Mouse (Mus musculus): Measurements from ENCODE around the gene Hadh. TPM values are rescaled to one million over a fixed set of nuclear protein-coding genes. Genes with fewer than 3 reads are reported as not detected.

The Hadh gene
- polyA plus RNA-seq, 1 experiment from 2014 or later = 112 TPM

DNA sequence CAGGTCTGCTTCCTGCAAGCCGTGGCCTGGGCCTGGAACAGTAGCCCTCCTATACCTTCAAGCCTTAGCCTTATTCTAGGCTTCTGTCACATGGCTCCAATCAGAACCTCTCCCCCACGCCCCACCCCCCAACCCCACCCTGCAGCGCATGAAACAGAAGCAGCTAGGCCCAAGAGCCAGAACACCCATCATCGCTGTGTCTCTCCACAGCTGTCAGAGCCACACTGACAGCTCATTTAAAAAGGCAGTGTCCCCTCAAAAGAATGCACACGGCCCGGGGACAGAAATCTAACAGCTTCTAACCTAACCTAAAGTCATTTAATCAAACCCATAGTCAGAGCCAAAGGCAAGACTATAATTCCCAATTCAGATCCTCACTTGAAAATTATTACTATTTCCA lies 34.8 kb downstream of the Hadh start:
- H3K9me3 ChIP-seq (ENCODE audit: control insufficient read depth, low read length) = no peaks in the 10 kb centered on the region
- H3K27ac ChIP-seq (replicated peaks; ENCODE audit: low read depth, low read length) = no peak overlapping the region
- WGBS = 54% methylated on average over 6 of the region's 6 CpGs
- no peak overlapping the region for H3K4me3 ChIP-seq (ENCODE audit: low read depth, low read length)
- H3K27me3 ChIP-seq (replicated peaks; ENCODE audit: control insufficient read depth, insufficient read depth, low read length) = no peaks in the 10 kb centered on the region
- ATAC-seq (ENCODE audit: low read depth) (no peak), DNase-seq (ENCODE audit: low spot score) (no peak)
- H3K36me3 ChIP-seq (ENCODE audit: control insufficient read depth, insufficient read depth, low read length) = peaks cover 60% of the 10 kb centered on the region
- H3K9ac ChIP-seq (ENCODE audit: low read depth, low read length) = no peak overlapping the region
- H3K4me1 ChIP-seq (ENCODE audit: control insufficient read depth, insufficient read depth, low read length) = no peaks in the 10 kb centered on the region
- no peak overlapping the region for H3K4me2 ChIP-seq (ENCODE audit: low read depth, low read length)

- Histone ChIP-seq H3K27ac (replicated peaks; ENCODE audit: low read depth, low read length) (no peak overlapping the region), H3K9me3 (ENCODE audit: control insufficient read depth, low read length) (no peaks in the 10 kb centered on the region), H3K4me1 (ENCODE audit: control insufficient read depth, insufficient read depth, low read length) (no peaks in the 10 kb centered on the region), H3K4me3 (ENCODE audit: low read depth, low read length) (no peak overlapping the region), H3K4me2 (ENCODE audit: low read depth, low read length) (no peak overlapping the region), H3K27me3 (replicated peaks; ENCODE audit: control insufficient read depth, insufficient read depth, low read length) (no peaks in the 10 kb centered on the region), H3K9ac (ENCODE audit: low read depth, low read length) (no peak overlapping the region), H3K36me3 (ENCODE audit: control insufficient read depth, insufficient read depth, low read length) (peaks cover 21% of the 10 kb centered on the region)
- DNase-seq (ENCODE audit: low spot score) = no peak
- ATAC-seq (ENCODE audit: low read depth) = no peak
- WGBS = 72% methylated on average over 6 of the region's 6 CpGs
Measured at GRCm38 (mm10) chr3:131228083-131228482, 43.8 kb downstream of the Hadh start.

- no peaks in the 10 kb centered on the region; the same call in 1 of the 2 replicates for H3K36me3 ChIP-seq (ENCODE audit: control insufficient read depth, insufficient read depth, low read length)
- DNase-seq (ENCODE audit: low spot score) (no peak), ATAC-seq (ENCODE audit: low read depth) (no peak)
- H3K4me3 ChIP-seq (ENCODE audit: low read depth, low read length) = no peak overlapping the region
- WGBS = 65% methylated on average over 14 of the region's 14 CpGs
- no peak overlapping the region for H3K9ac ChIP-seq (ENCODE audit: low read depth, low read length)
- H3K4me1 ChIP-seq (ENCODE audit: control insufficient read depth, insufficient read depth, low read length) = no peaks in the 10 kb centered on the region; the same call in 1 of the 2 replicates
- no peak overlapping the region for H3K4me2 ChIP-seq (ENCODE audit: low read depth, low read length)
- H3K27me3 ChIP-seq (replicated peaks; ENCODE audit: control insufficient read depth, insufficient read depth, low read length) = no peaks in the 10 kb centered on the region
- H3K9me3 ChIP-seq (ENCODE audit: control insufficient read depth, low read length) = no peaks in the 10 kb centered on the region
- H3K27ac ChIP-seq (replicated peaks; ENCODE audit: low read depth, low read length) = no peak overlapping the region
Measured at GRCm38 (mm10) chr3:131218636-131219390, 53.1 kb downstream of the Hadh start.

DNA sequence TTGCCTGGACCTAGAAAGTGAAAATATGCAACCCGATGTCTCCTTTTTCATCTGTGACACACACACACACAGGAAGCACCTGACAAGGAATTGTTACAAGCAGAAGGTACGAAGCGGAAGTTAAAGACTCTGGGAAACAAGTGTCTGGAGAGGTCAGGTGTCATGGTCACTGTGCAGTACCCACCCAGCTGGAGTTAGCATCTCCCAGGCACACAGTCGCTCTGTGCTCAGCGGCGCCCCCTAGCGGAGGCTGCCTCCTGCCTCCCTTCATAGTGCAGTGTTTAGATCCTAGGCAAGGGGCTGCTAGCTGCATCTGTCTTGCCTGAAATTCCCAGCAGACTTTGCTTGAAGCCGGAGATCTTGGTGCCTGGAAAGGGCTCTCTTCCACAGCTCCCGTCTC lies 57.1 kb downstream of the Hadh start:
- ATAC-seq (ENCODE audit: low read depth) (no peak), DNase-seq (ENCODE audit: low spot score) (no peak)
- no peak overlapping the region for H3K9ac ChIP-seq (ENCODE audit: low read depth, low read length)
- H3K4me1 ChIP-seq (ENCODE audit: control insufficient read depth, insufficient read depth, low read length) = no peaks in the 10 kb centered on the region; the same call in 1 of the 2 replicates
- H3K27ac ChIP-seq (replicated peaks; ENCODE audit: low read depth, low read length) = no peak overlapping the region
- no peaks in the 10 kb centered on the region for H3K9me3 ChIP-seq (ENCODE audit: control insufficient read depth, low read length)
- no peak overlapping the region for H3K4me2 ChIP-seq (ENCODE audit: low read depth, low read length)
- no peak overlapping the region for H3K4me3 ChIP-seq (ENCODE audit: low read depth, low read length)
- H3K27me3 ChIP-seq (replicated peaks; ENCODE audit: control insufficient read depth, insufficient read depth, low read length) = no peaks in the 10 kb centered on the region
- H3K36me3 ChIP-seq (ENCODE audit: control insufficient read depth, insufficient read depth, low read length) = no peaks in the 10 kb centered on the region
- 61% methylated on average over 9 of the region's 9 CpGs for WGBS

DNA sequence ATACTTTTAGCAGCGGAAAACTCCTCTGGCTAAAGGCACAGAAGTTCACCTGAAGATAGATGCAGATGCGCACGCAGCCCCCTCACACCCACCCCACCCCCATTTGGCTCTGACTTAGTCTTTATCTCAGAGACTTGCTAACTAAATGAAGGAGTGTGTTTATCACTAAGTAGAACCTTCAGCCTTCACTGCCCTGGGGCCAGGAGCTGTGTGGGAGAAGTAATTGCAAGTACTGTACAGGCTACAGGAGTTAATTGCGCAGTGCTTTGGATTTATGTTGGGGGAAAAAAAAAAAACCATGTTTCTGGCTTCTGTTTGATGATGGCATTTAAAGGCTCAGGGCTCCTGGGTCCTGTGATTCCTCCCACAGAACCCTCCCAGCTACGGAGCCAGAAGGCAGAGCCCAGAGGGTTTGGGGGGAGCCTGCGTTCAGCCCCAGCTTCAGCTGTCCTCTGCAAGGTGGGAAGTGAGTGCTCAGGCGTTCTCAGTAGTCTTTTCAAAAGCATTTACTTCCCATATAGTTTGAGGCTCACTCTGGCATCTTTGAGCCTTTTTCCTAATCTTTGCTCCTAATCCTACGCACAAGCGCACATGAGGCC lies 57.7 kb downstream of the Hadh start:
- Histone ChIP-seq H3K27me3 (replicated peaks; ENCODE audit: control insufficient read depth, insufficient read depth, low read length) (no peaks in the 10 kb centered on the region), H3K9ac (ENCODE audit: low read depth, low read length) (no peak overlapping the region), H3K4me2 (ENCODE audit: low read depth, low read length) (no peak overlapping the region), H3K4me1 (ENCODE audit: control insufficient read depth, insufficient read depth, low read length) (no peaks in the 10 kb centered on the region; the same call in 1 of the 2 replicates), H3K36me3 (ENCODE audit: control insufficient read depth, insufficient read depth, low read length) (no peaks in the 10 kb centered on the region), H3K4me3 (ENCODE audit: low read depth, low read length) (no peak overlapping the region), H3K9me3 (ENCODE audit: control insufficient read depth, low read length) (no peaks in the 10 kb centered on the region), H3K27ac (replicated peaks; ENCODE audit: low read depth, low read length) (no peak overlapping the region)
- no peak for ATAC-seq (ENCODE audit: low read depth)
- WGBS = 69% methylated on average over 9 of the region's 9 CpGs
- no peak for DNase-seq (ENCODE audit: low spot score)

- H3K27ac ChIP-seq (replicated peaks; ENCODE audit: low read depth, low read length) = no peak overlapping the region
- no peak overlapping the region for H3K4me3 ChIP-seq (ENCODE audit: low read depth, low read length)
- no peaks in the 10 kb centered on the region for H3K36me3 ChIP-seq (ENCODE audit: control insufficient read depth, insufficient read depth, low read length)
- no peaks in the 10 kb centered on the region for H3K27me3 ChIP-seq (replicated peaks; ENCODE audit: control insufficient read depth, insufficient read depth, low read length)
- H3K4me1 ChIP-seq (ENCODE audit: control insufficient read depth, insufficient read depth, low read length) = no peaks in the 10 kb centered on the region; the same call in 1 of the 2 replicates
- H3K9me3 ChIP-seq (ENCODE audit: control insufficient read depth, low read length) = no peaks in the 10 kb centered on the region
- no peak overlapping the region for H3K4me2 ChIP-seq (ENCODE audit: low read depth, low read length)
- ATAC-seq (ENCODE audit: low read depth) = no peak
- H3K9ac ChIP-seq (ENCODE audit: low read depth, low read length) = no peak overlapping the region
- WGBS = 82% methylated on average over 7 of the region's 7 CpGs
- no peak for DNase-seq (ENCODE audit: low spot score)
Measured at GRCm38 (mm10) chr3:131212200-131212599, 59.7 kb downstream of the Hadh start.

DNA sequence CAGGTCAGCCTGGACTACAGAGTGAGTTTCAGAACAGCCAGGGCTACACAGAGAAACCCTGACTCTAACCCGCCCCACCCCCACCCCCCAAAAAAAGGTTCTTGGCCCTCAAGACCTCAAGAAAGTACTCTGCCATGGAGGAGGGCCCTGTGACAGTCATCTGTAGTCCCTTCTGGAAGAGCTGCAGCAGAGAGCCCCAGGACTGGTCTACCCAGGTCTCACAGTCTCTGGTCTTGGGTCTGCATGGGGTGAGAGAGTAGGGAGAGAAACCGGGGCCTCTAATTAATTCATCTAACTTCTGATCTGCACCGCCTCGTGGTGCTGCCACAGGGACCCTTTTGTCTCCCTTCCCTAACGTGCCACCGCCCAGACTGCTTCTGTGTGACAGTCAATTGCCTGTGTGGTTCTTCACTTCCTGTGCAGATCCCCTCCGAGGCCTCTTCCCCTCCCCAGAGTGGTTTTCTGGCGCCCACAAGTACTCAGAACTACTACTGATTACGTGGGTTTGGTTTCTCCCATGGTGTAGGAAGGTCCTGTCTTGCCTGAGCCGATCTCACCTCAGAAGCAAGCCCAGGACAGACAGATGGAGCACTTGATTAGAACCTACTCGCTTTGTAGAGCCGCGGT lies 63.5 kb downstream of the Hadh start:
- H3K4me3 ChIP-seq (ENCODE audit: low read depth, low read length) = no peak overlapping the region
- H3K4me2 ChIP-seq (ENCODE audit: low read depth, low read length) = no peak overlapping the region
- no peaks in the 10 kb centered on the region for H3K9me3 ChIP-seq (ENCODE audit: control insufficient read depth, low read length)
- H3K27ac ChIP-seq (replicated peaks; ENCODE audit: low read depth, low read length) = no peak overlapping the region; the same call in 1 of the 2 replicates
- no peak overlapping the region for H3K9ac ChIP-seq (ENCODE audit: low read depth, low read length)
- WGBS = 57% methylated on average over 13 of the region's 13 CpGs
- H3K4me1 ChIP-seq (ENCODE audit: control insufficient read depth, insufficient read depth, low read length) = no peaks in the 10 kb centered on the region
- H3K27me3 ChIP-seq (replicated peaks; ENCODE audit: control insufficient read depth, insufficient read depth, low read length) = no peaks in the 10 kb centered on the region
- DNase-seq (ENCODE audit: low spot score) (peak; percentile 30), ATAC-seq (ENCODE audit: low read depth) (peak; percentile 33; the same call in 1 of the 2 replicates)
- H3K36me3 ChIP-seq (ENCODE audit: control insufficient read depth, insufficient read depth, low read length) = no peaks in the 10 kb centered on the region

DNA sequence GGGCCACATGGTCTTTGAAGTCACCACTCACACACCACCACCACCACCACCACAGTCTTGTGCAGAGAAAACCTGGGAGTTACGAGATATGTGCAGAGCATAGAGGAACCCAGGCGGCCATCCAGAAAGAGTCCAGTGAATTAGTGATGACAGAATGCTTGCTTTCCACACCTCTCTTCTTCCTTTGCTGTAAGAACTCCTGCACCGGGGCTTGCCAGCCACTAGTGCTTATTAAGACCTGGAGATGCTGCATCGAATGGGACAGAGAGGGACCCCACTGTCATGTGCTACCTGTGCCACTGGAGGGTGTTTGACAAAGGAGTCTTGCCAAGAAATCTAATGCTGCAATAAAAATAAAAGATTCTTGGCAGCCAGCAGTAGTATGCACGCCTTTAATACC lies 64.1 kb downstream of the Hadh start:
- H3K4me1 ChIP-seq (ENCODE audit: control insufficient read depth, insufficient read depth, low read length) = no peaks in the 10 kb centered on the region
- no peaks in the 10 kb centered on the region for H3K36me3 ChIP-seq (ENCODE audit: control insufficient read depth, insufficient read depth, low read length)
- WGBS = 80% methylated on average over 5 of the region's 5 CpGs
- H3K4me2 ChIP-seq (ENCODE audit: low read depth, low read length) = no peak overlapping the region
- H3K27ac ChIP-seq (replicated peaks; ENCODE audit: low read depth, low read length) = no peak overlapping the region; the same call in 1 of the 2 replicates
- no peak overlapping the region for H3K4me3 ChIP-seq (ENCODE audit: low read depth, low read length)
- H3K9ac ChIP-seq (ENCODE audit: low read depth, low read length) = no peak overlapping the region
- H3K9me3 ChIP-seq (ENCODE audit: control insufficient read depth, low read length) = no peaks in the 10 kb centered on the region
- H3K27me3 ChIP-seq (replicated peaks; ENCODE audit: control insufficient read depth, insufficient read depth, low read length) = no peaks in the 10 kb centered on the region
- ATAC-seq (ENCODE audit: low read depth) (peak; percentile 22; the same call in 1 of the 2 replicates), DNase-seq (ENCODE audit: low spot score) (no peak)
